Mouse (Mus musculus) heart, adult 2 months (tissue): Measurements from ENCODE around the gene Ptcra.

Experiments used
- CTCF ChIP-seq: fragments of 200-600 bp; IDR thresholded peaks from 2 replicates; pipeline ENCODE4 v1.8.1; 2022; ENCODE audit warnings: antibody characterized with exemption, mild to moderate bottlenecking, moderate library complexity
- POLR2A ChIP-seq: fragments of 200-500 bp; IDR thresholded peaks from 2 replicates; pipeline ENCODE4 v1.6.1; 2011; ENCODE audit warnings: mild to moderate bottlenecking, low read depth, low read length, control low read depth; ENCODE audit not compliant: insufficient read depth

DNA sequence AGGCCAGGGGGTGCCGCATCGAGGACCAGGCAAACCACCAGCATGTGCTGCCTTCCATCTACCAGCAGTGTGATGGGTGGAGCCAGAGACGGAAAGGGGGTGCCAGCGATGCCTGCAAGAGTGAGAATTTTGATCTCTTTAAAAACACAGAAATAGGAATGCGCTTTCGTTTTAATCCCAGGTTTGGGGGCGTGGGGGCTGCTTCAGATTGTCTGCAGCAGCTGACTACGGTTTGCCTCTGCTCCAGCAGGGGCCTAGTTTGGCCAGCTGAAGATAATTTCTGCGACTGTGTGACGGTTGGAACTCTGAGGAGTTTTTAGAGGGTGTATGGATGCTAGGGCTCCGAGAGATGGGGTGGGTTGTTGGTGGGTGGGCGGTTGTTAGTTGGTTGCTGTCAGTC is 4.8 kb downstream of the Ptcra start:
- TF ChIP-seq CTCF, result no peak
- TF ChIP-seq POLR2A, result no peak
